Mouse (Mus musculus) liver, embryonic 14.5 days (tissue): Measurements from ENCODE around the gene Vps50.

Source experiments
- CTCF ChIP-seq: IDR thresholded peaks from 2 replicates; pipeline ENCODE4 v1.5.1; 2016; ENCODE audit warnings: antibody characterized with exemption, low read depth, control low read depth
- EP300 ChIP-seq: IDR thresholded peaks from 2 replicates; pipeline ENCODE4 v1.6.1; 2016; ENCODE audit warnings: antibody characterized with exemption, low read depth

DNA sequence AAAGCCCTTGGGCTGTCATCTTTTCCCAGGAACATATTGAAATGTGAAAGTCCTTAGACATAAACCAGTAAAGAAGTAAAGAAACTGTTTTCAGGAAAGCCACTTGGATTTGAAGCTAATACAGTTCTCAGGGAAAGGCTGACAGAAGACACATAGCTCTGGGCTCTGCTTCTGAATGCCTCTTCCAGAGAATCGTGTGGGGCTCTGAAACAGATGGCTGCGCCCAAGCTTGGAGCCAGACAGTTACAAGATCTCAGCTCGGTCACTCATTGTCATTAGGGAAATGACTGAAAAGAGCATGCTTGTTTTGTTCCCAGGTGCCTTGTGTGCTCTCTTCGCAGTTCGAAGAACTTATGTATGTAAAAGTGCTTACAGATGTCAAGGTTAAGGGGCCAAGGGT lies 43.8 kb upstream of the Vps50 start:
- TF ChIP-seq EP300 (no peak), CTCF (no peak)
